Mouse (Mus musculus) skeletal muscle tissue, postnatal 0 days (tissue): ENCODE data around the gene Mkrn1. TPM values are rescaled to one million over a fixed set of nuclear protein-coding genes. Genes with fewer than 3 reads are reported as not detected.

ENCODE experiments used
- polyA plus RNA-seq: library from polyadenylated mRNA; unstranded; fragments of >200 nt; fragmentation: Nextera tagmentation; extraction: Ambion mirVana; gene quantifications from 2 replicates; pipeline ENCODE4 v1.2.1, GENCODE M21; 2015

Mkrn1 gene
- 26.7 and 27.1 TPM in 2 replicates for polyA plus RNA-seq

DNA sequence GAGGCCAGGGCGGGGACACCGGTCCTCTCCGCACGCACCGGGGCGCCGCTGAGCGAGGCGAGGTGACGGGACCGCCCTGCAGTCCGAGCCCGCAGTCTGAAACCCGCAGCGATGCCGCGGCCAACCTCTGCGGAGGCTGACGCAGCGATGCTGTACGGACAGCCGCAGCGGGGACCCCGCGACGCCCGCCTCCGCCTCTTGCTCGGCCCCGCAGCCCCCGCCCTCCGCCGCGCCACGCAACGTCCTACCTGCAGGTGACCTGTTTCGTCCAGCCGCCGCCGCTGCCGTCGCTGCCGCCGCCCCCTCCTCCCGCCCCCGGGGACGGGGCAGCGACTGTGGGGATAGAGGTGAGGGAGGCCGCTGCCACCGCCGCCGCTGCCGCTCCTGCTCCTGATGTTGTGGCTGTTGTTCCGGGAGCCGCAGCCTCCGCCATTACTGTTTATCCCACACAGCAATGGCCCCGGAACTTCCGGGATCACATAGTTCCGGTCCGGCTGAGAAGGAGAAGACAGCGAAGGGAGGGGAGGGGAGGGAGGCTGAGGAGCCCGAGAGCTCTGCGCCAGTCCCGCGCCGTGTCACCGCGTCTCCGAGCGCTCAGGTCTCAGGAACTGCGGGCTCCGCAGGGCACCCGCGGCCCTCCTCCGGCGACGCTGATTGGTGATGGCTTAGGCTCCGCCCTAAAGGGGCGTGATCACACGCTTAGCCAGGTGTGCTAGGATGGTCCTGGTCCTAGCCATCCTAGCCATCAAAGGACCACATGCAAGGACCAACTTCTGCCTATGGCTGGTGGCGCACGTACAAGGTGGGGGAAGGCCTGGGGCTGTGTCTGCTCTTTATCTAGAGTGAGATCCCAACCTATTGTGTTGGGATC, at the start of gene Mkrn1:
Mkrn1 (minus strand) TSS at position 612 of the 871 bp plus-strand sequence.

DNA sequence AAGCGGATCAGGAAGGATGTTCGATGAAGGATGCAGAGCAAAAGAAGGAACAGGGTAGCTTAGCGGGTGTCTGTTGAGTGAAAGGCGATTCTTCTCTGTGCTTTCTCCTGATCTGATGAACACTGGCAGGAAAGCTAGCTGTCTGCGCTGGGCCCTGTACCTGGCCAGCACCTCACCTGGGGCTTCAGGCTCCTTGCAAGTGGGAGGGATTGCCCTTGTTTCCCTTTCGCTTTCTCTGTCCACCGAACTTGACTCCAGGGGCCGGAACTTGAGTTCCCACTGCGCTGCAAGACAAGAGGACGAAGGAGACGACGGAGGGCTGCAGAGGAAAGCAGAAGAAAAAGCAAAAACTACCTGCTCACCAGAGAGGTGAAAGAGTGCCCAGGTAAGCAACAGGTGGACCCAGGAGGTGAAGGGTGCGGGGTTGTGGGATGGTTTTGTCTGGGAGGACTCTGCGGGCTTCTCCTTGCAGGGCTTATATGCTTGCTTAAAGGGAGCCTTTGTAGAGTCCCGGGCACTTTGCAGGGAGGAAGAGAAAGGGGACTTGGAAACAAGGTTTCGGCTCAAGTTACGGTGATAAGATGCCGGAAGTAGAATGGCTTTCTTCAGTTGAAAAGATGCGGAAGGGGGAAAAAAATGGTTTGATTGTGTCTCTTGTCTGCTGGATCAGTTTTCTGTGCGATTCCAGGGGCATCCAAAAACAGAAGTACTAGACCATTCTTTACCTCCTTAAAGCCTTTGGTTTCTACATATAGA, 39.0 kb downstream of the Mkrn1 start, which contains the start of gene Rab19:
Rab19 (plus strand) TSS at position 51 of the 756 bp plus-strand sequence.

DNA sequence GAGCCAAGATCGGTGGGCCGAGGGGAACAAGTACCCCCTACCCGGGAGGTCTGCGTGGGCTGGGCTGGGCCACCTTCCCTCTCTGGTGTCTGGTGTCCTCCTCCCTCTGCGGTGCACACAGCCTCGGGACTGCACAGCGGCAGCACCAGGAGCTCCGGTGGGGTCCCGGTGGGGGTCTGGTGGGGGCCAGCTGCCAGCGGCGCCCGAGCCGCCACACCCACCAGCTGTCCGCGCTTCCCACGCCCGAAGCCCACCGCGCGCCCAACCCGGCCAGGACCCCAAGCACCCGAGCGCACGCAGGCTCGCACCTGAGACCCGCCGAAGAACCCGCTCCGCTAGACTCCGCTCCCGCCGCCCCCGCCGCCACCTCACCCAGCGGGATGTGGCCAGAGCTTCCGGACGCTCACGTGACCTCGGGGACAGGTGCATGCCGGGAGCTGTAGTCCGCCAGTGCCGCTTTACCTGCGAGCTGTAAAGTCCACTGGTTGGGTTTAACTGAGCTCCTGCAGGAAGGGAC, 42.9 kb downstream of the Mkrn1 start, which contains the start of gene Slc37a3:
Slc37a3 (minus strand) TSS at position 365 of the 517 bp plus-strand sequence.

Other genes starting within 250 kb of the Mkrn1 start
- gene Kdm7a, start 213.7 kb downstream of the Mkrn1 start, polyA plus RNA-seq = 3.1 and 4.1 TPM in 2 replicates
- 15.9 and 19.2 TPM in 2 replicates for gene Slc37a3, start 42.8 kb downstream of the Mkrn1 start, polyA plus RNA-seq
- 0.71 and 1.5 TPM in 2 replicates for gene Rab19, start 39.3 kb downstream of the Mkrn1 start, polyA plus RNA-seq
- gene Dennd2a, start 137.4 kb upstream of the Mkrn1 start, polyA plus RNA-seq = 8.7 and 9.4 TPM in 2 replicates
- gene Adck2, start 153.4 kb upstream of the Mkrn1 start, polyA plus RNA-seq = 18.5 and 22.2 TPM in 2 replicates
- gene Gm42420, start 165.3 kb upstream of the Mkrn1 start, polyA plus RNA-seq = 1.3 and 2.1 TPM in 2 replicates
- gene Ndufb2, start 172.1 kb upstream of the Mkrn1 start, polyA plus RNA-seq = 535 and 661 TPM in 2 replicates